Mouse (Mus musculus): ENCODE results near the gene Hoxd13.

The Hoxd13 gene

GRCm38 (mm10) chr2:74680561-74681398, 12.7 kb downstream of the Hoxd13 start:
- no peak for DNase-seq (ENCODE audit: extremely low spot score)

DNA sequence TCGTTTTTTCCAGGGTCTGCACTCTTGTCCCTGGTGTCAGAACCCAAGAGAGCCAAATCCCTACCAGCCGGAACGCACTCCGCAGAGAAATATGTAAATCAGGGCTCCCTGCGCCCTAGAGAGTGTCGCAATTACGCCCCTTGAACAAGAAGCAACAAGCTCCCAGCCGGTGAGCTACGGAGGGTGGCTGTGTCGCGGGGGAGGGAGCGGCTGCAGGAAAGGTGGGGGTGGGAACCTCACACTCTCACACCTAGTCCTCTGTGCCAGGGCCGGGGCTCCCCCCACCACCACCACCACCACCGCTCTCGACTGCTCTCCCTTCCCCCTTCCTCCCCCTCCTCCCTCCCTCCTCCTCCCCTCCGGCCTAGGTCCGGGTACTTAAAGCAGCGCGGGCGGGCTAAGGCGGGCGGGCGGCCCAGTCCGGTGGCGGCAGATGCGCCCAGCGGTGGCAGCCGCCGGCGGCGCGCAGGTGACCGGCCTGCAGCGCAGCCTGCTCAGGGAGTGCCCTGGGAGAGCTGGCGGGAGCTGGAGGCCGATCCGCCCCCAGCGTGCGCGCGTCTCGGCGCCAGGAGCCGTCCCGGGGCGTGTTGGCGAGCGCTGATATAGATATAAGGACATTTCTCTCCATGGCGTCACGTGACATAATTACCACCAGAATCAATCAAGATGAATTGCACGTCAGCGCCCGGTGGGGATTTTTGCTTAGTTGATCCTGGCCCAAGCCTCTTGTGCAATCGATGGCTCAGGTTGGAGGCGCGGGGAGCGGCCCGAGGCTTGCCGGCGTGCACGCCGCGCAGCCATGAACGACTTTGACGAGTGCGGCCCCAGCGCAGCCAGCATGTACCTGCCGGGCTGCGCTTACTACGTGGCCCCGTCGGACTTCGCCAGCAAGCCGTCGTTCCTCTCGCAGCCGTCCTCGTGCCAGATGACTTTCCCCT, 13.8 kb downstream of the Hoxd13 start:
- DNase-seq (ENCODE audit: extremely low spot score): no peak

DNA sequence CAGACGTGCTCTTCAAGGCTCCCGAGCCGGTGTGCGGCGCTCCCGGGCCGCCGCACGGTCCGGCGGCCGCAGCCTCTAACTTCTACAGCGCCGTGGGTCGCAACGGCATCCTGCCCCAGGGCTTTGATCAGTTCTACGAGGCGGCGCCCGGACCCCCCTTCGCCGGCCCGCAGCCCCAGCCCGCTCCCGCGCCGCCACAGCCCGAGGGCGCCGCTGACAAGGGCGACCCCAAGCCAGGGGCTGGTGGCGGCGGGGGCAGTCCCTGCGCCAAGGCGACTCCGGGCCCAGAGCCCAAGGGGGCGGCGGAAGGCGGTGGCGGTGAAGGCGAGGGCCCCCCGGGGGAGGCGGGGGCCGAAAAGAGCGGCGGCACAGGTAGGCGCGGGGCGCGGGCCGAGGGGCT, 14.7 kb downstream of the Hoxd13 start:
- no peak for DNase-seq (ENCODE audit: extremely low spot score)

- DNase-seq (ENCODE audit: extremely low spot score): no peak
Observed at GRCm38 (mm10) chr2:74683471-74683951, 15.4 kb downstream of the Hoxd13 start.

DNA sequence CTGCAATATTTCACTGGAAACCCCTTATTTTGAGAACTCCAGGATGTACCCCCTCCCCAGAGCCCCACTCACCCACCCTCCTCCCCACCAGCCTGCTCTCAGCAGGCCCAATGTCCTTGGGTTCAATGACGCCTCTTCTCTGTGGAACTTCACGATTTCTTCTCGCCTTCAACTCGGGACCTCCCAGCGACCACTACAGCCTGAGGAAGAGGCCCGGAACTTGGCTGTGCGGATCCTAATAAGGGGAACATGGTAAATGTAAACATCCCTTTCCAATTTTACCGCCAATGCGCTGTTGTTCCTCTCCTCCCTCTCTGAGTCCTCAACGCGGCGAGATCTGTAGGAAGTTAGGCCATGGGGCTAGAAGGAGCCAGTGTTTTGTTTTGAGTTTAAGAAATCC, 16.0 kb downstream of the Hoxd13 start:
- DNase-seq (ENCODE audit: extremely low spot score): no peak

GRCm38 (mm10) chr2:74685059-74685603, 17.0 kb downstream of the Hoxd13 start:
- no peak for DNase-seq (ENCODE audit: extremely low spot score)

GRCm38 (mm10) chr2:74686301-74686987, 18.3 kb downstream of the Hoxd13 start:
- no peak for DNase-seq (ENCODE audit: extremely low spot score)

DNA sequence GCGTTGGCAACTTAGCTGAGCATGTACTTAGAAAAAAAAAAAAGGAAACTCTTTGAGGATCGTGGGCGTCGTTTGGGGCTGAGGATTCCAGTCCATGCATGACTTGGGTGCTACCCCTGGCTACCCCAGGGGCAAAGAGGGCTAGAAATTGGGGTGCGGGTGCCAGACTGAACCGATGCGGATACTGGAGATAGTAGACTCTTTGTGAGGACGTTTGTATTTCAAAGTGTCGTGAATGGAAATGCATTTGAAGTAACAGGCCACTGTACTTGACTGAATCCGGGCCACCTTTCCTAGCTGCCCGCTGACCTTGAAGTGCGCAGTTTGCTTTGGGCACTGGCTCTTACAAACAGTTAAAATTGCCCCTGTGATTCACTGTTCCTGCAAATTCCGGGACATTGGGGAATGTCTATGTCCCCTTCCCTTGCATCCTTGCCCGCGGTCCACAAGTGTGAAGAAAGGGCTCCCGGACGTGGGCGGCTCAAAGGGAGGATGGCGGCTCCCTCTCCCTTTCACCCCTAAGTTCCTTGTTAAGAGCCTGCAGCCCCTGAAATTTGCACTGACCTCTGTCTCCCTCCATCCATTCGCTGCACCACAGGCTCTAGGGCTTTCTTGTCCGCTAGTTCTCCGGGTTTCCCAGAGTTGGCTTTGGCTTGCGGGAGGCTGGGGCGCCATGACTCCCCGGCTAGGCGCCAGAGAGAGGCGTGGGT, 19.0 kb downstream of the Hoxd13 start:
- no peak for DNase-seq (ENCODE audit: extremely low spot score)

- no peak for DNase-seq (ENCODE audit: extremely low spot score)
Observed at GRCm38 (mm10) chr2:74687698-74688555, 19.8 kb downstream of the Hoxd13 start.

DNA sequence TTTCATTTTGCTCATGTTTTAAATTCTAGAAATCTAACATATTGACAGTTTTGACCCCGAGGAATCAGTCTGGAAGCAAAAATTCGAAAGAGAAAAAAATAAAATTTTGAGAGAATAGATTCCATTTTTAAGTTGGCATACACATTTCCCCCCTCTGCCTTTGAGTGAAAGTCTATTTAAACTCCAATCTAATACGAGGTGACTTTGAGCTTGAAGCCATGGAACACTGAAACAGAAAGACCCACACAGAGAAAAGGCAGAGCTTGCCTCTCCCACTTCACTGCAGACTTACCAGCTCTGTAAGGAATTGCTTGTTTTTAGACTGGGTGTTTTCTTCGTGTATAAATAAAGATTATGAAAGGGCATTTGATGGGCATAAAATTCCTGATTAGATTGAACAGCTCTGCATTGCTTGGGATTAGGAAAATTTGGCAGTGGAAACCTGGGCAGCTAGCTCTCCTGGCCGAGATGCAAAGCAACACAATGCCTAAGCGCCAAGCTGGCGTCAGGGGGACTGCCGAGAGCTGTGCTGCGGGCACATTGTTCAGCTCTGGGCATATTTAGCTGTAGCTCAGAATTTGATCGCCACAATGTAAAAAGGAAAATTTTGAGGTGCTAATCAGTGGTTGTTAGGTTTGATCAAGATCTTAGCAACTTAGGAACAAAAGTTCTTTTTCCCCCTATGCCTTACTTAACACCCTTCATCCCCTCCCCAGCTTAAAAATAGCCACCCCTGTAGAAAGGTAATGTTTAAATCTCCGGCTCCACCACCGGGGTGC, 20.9 kb downstream of the Hoxd13 start:
- DNase-seq (ENCODE audit: extremely low spot score): no peak

- no peak for DNase-seq (ENCODE audit: extremely low spot score)
Observed at GRCm38 (mm10) chr2:74689574-74690337, 21.6 kb downstream of the Hoxd13 start.

GRCm38 (mm10) chr2:74690338-74690716, 22.2 kb downstream of the Hoxd13 start:
- DNase-seq (ENCODE audit: extremely low spot score): no peak

GRCm38 (mm10) chr2:74691022-74691951, 23.2 kb downstream of the Hoxd13 start, which contains the start of gene Hoxd10:
Gene Hoxd10, plus strand, starts transcription at chr2:74691924.
- DNase-seq (ENCODE audit: extremely low spot score): peak; percentile 85

- no peak for DNase-seq (ENCODE audit: extremely low spot score)
Observed at GRCm38 (mm10) chr2:74691995-74692807, 24.1 kb downstream of the Hoxd13 start.

- DNase-seq (ENCODE audit: extremely low spot score): no peak
Observed at GRCm38 (mm10) chr2:74692808-74693431, 24.8 kb downstream of the Hoxd13 start.

DNA sequence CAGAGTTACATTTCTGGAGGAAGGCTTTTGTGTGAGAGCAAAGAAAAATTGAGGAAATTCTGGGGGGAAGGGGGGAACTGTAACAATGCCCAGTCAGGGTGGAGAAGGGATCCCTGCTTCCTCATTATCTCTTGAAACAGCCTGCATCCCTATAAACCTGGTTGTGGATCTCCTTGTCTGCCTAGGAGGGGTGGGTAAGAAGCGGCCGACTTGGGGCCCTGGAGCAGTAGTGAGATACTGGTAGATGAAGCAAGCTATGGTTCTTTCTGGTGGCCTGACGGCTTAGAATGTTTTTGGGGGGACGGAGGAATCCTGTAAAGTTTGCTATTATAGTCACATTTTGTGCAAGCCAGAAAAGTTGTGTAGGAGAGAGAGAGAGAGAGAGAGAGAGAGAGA, 25.3 kb downstream of the Hoxd13 start:
- DNase-seq (ENCODE audit: extremely low spot score): no peak

Data from embryo, embryonic 9.5 days (tissue).